Mouse (Mus musculus) hindbrain, embryonic 10.5 days (tissue): ENCODE data around the gene Magi2. TPM values are rescaled to one million over a fixed set of nuclear protein-coding genes. Genes with fewer than 3 reads are reported as not detected.

ENCODE experiments used
- DNase-seq: peaks from one replicate; pipeline ENCODE4 v3.0.0-alpha.2; 2017; ENCODE audit warnings: low spot score
- H3K27ac ChIP-seq: fragments of 300-500 bp; sonication (generic); 2 replicates; pipeline ENCODE4 v1.5.1; 2016; ENCODE audit warnings: mild to moderate bottlenecking, moderate library complexity
- H3K27me3 ChIP-seq: fragments of 300-500 bp; sonication (generic); 2 replicates; pipeline ENCODE4 v1.6.1; 2016; ENCODE audit warnings: mild to moderate bottlenecking; ENCODE audit not compliant: poor library complexity, insufficient read depth, severe bottlenecking
- H3K36me3 ChIP-seq: fragments of 300-500 bp; sonication (generic); 2 replicates; pipeline ENCODE4 v1.6.1; 2016; ENCODE audit warnings: mild to moderate bottlenecking, moderate library complexity
- H3K4me1 ChIP-seq: fragments of 300-500 bp; sonication (generic); replicated peaks from 2 replicates; pipeline ENCODE4 v1.6.1; 2016; ENCODE audit warnings: mild to moderate bottlenecking
- H3K4me3 ChIP-seq: fragments of 300-500 bp; sonication (generic); 2 replicates; pipeline ENCODE4 v1.5.1; 2016; ENCODE audit warnings: mild to moderate bottlenecking, moderate library complexity
- H3K9me3 ChIP-seq: fragments of 300-500 bp; sonication (generic); 2 replicates; pipeline ENCODE4 v1.6.1; 2016; ENCODE audit warnings: mild to moderate bottlenecking, moderate library complexity
- WGBS: fragments of 180-500 bp; shearing (Covaris S2); methylation state at CpG from one replicate; pipeline ENCODE4 v1.1.7; 2016; 5-methylcytosine and 5-hydroxymethylcytosine counted together
- polyA plus RNA-seq: library from polyadenylated mRNA; unstranded; fragments of >200 nt; fragmentation: Nextera tagmentation; extraction: Ambion mirVana; gene quantifications from 2 replicates; pipeline ENCODE4 v1.2.1, GENCODE M21; 2016

Magi2 gene
- polyA plus RNA-seq, 1 experiment from 2014 or later = 9.9 TPM

- 59% methylated on average over 2 of the region's 2 CpGs for WGBS
- no peak overlapping the region for H3K4me3 ChIP-seq
- H3K4me1 ChIP-seq = no peaks in the 10 kb centered on the region
- H3K27me3 ChIP-seq = no peaks in the 10 kb centered on the region
- DNase-seq = no peak
- no peak overlapping the region for H3K27ac ChIP-seq
- H3K9me3 ChIP-seq = no peaks in the 10 kb centered on the region
- no peaks in the 10 kb centered on the region for H3K36me3 ChIP-seq
Measured at GRCm38 (mm10) chr5:20738795-20739194, 1512.0 kb downstream of the Magi2 start.

DNA sequence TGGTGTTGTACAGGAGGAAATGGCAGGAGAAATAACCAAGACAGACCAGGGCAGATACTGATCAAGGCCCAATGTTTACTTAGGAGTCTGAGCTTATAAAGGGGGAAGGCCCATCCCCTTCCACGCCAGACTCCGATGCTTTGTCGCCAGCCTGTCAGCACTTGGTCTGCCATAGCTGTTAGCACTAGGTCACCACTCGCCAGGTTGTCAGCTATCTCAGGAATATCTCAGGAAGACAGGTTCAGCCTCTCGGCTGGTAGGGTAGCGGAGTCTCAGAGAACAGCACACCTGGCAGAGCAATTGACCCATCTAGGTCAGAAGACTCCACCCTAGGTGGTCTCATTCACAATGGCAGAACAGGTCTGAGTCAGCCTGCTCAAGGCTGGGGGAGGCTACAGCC lies 1514.4 kb downstream of the Magi2 start:
- no peaks in the 10 kb centered on the region for H3K27me3 ChIP-seq
- no peaks in the 10 kb centered on the region for H3K36me3 ChIP-seq
- no peaks in the 10 kb centered on the region for H3K9me3 ChIP-seq
- H3K4me3 ChIP-seq = no peak overlapping the region
- H3K4me1 ChIP-seq = no peaks in the 10 kb centered on the region
- DNase-seq = no peak
- no peak overlapping the region for H3K27ac ChIP-seq
- WGBS = 75% methylated on average over 6 of the region's 6 CpGs

DNA sequence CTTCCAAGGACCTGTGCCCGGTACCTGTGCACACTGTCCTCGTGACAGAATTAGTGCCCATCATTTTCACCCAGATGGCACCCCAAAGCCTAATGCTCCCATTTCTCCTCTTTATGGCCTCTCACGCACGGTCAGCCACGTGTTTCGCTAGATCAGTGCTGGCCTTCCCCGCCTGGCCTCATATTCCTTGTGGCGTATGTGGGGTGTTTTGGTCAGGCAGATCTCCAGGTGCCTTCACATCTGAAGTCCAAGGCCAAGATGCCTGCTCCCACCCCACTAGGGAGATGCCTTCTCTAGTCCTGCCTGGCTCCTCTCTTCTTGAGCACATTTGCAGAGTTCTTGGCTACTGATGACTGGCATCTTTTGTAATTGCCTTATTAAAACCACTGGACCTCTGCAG lies 1515.1 kb downstream of the Magi2 start:
- Histone ChIP-seq H3K9me3 (no peaks in the 10 kb centered on the region), H3K36me3 (no peaks in the 10 kb centered on the region), H3K4me1 (no peaks in the 10 kb centered on the region), H3K4me3 (no peak overlapping the region), H3K27me3 (no peaks in the 10 kb centered on the region), H3K27ac (no peak overlapping the region)
- no peak for DNase-seq
- WGBS = 93% methylated on average over 8 of the region's 8 CpGs

DNA sequence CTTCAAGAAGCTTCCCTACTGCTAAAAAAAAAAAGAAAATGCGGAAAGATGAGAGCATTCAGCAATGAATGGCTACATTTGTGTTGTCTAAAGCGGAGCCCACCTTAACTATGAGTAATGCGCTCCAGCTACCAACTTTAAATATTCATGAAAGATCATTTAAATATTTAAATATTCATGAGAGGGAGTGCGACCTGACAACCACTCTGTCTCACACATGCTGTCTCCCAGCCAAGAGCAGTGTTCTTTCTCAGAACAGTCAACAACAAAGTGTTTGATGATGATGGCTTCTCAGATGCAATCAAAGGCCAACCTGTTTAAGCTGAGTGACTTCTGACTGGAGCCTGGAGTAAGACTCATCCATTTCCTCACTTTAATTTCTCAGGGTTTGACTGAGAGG lies 1521.3 kb downstream of the Magi2 start:
- Histone ChIP-seq H3K27me3 (no peaks in the 10 kb centered on the region), H3K36me3 (no peaks in the 10 kb centered on the region), H3K4me3 (no peak overlapping the region), H3K4me1 (peaks cover 16% of the 10 kb centered on the region; the same call in 1 of the 2 replicates), H3K9me3 (no peaks in the 10 kb centered on the region), H3K27ac (no peak overlapping the region)
- WGBS = 70% methylated on average over 4 of the region's 4 CpGs
- DNase-seq = no peak

- 92% methylated on average over 8 of the region's 8 CpGs for WGBS
Measured at GRCm38 (mm10) chr5:20748856-20749255, 1522.0 kb downstream of the Magi2 start.

DNA sequence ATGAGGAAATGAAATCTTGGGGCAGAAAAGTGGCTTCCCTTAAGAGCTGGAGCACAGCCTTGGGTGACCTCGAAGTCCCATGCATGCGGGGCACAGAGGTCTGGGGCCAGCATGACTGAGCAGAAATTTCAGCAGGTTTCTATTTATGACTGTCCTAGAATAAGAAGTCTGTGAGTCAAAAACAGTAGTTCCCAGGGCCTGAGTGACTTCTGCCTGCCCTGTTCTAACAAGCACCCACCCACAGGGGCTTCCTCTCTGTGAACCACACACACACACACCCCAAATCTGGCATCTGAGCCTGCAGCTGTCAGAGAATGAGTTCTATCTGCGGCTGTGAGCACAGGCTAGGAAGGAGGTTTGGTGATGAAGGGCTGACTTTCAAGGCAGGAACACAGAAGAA lies 1522.7 kb downstream of the Magi2 start:
- H3K4me1 ChIP-seq = peaks cover 16% of the 10 kb centered on the region; the same call in 1 of the 2 replicates

More at GRCm38 (mm10) chr5:20748856-20749255, 1522.0 kb downstream of the Magi2 start:
- Histone ChIP-seq H3K27ac (no peak overlapping the region), H3K4me1 (peaks cover 16% of the 10 kb centered on the region; the same call in 1 of the 2 replicates), H3K4me3 (no peak overlapping the region), H3K9me3 (no peaks in the 10 kb centered on the region), H3K27me3 (no peaks in the 10 kb centered on the region), H3K36me3 (no peaks in the 10 kb centered on the region)
- no peak for DNase-seq

DNA sequence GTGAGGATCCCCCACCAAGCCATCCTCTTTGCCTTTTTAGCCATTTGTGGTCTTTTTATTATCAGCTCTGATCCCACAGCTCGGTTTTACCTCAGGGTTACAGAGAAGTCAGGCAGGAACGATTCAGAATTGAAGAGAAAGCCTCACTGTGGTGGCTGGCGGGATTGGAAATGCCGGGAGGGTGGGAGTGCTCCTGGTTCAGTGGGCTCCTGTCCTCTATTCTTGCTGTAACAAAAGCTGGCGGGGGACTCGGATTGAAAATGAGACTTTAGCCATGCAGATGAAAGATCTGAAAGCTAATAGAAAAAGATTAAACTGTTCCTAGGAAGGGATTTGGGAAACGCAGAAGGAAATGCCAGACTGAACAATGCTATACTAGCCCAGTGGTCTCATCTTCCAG lies 1524.2 kb downstream of the Magi2 start:
- Histone ChIP-seq H3K27me3 (no peaks in the 10 kb centered on the region), H3K27ac (0 out of 2 replicates have a peak overlapping the region, but pooled peaks have one; percentile 16), H3K4me1 (peaks cover 16% of the 10 kb centered on the region; the same call in 1 of the 2 replicates), H3K9me3 (no peaks in the 10 kb centered on the region), H3K36me3 (no peaks in the 10 kb centered on the region), H3K4me3 (no peak overlapping the region)
- no peak for DNase-seq
- 60% methylated on average over 7 of the region's 7 CpGs for WGBS

More for the DNA sequence above, 1522.7 kb downstream of the Magi2 start:
- no peak overlapping the region for H3K27ac ChIP-seq
- no peak for DNase-seq
- no peaks in the 10 kb centered on the region for H3K27me3 ChIP-seq
- no peak overlapping the region for H3K4me3 ChIP-seq
- WGBS = 90% methylated on average over 3 of the region's 3 CpGs
- no peaks in the 10 kb centered on the region for H3K36me3 ChIP-seq
- H3K9me3 ChIP-seq = no peaks in the 10 kb centered on the region

DNA sequence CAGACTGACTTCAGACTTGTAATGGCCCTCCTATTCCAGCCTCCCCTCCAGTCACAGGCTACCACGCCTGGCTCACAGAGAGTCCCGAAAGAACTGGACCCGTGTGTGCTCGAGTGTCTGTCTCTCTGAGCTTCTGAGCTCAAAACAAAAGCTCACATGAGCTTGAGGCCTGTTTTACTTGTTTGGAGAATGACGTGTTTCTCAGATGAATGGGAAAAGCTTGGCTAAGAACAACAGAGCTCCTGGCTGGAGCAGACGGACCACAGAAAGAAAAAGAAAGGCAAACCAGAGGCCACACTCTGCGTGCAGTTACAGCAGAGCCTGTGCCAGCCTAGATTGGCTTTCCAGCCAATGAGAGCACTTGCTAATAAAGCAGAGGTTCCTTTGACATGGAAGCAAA lies 1524.9 kb downstream of the Magi2 start:
- no peaks in the 10 kb centered on the region for H3K27me3 ChIP-seq
- no peak for DNase-seq

DNA sequence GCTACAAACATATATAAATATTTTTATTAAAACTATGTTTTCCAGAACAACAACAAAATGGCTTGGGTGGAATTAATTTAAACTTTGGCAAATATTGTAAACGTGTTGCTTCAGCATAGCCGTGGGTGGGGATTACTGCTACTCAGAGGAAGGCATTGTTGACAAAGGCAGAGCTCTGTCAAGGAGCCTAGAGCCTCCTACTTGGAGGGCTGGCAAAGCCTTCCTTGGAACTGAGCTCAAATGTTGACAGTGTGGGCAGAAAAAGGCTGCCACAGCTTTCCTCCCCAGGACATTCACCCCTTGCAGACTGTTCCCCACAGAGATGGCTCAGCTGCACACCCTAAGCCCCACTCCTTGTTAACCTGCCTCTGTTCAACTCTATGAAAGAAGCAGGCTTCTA lies 1526.3 kb downstream of the Magi2 start:
- Histone ChIP-seq H3K27me3 (no peaks in the 10 kb centered on the region), H3K27ac (no peak overlapping the region), H3K4me1 (peaks cover 16% of the 10 kb centered on the region; the same call in 1 of the 2 replicates), H3K4me3 (no peak overlapping the region), H3K9me3 (no peaks in the 10 kb centered on the region), H3K36me3 (no peaks in the 10 kb centered on the region; the same call in 1 of the 2 replicates)
- no peak for DNase-seq
- WGBS = 42% methylated on average over 2 of the region's 2 CpGs

More for the DNA sequence above, 1524.9 kb downstream of the Magi2 start:
- peaks cover 16% of the 10 kb centered on the region; the same call in 1 of the 2 replicates for H3K4me1 ChIP-seq
- no peaks in the 10 kb centered on the region for H3K36me3 ChIP-seq
- H3K9me3 ChIP-seq = no peaks in the 10 kb centered on the region
- no peak overlapping the region for H3K4me3 ChIP-seq
- WGBS = 54% methylated on average over 7 of the region's 7 CpGs
- H3K27ac ChIP-seq = 0 out of 2 replicates have a peak overlapping the region, but pooled peaks have one; percentile 16

DNA sequence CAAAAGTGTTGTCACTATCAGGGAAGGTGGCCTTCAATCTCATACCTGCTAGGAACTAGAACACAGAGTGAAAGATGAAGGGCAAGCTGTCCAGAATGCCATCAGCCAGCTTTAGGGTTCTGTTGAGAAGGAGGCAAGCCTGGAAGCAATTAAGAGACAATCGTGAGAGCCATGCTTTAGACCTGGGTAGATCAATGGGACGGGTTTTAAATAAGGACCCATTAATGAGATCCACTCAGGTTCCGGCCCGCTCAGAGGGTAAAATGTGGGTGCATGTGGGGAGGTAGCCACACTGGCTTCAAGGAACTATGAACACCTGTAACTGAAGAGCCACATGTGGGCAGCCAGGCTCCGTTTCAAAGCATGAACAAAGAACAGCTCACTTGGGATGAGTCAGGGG lies 1527.1 kb downstream of the Magi2 start:
- Histone ChIP-seq H3K4me3 (no peak overlapping the region), H3K36me3 (peaks cover 6% of the 10 kb centered on the region), H3K9me3 (no peaks in the 10 kb centered on the region), H3K27me3 (no peaks in the 10 kb centered on the region), H3K27ac (no peak overlapping the region), H3K4me1 (peaks cover 16% of the 10 kb centered on the region; the same call in 1 of the 2 replicates)
- WGBS = 84% methylated on average over 5 of the region's 5 CpGs
- no peak for DNase-seq
